Comparison of ENCODE assay signal across 8 mouse cellular contexts in the genomic region with DNA sequence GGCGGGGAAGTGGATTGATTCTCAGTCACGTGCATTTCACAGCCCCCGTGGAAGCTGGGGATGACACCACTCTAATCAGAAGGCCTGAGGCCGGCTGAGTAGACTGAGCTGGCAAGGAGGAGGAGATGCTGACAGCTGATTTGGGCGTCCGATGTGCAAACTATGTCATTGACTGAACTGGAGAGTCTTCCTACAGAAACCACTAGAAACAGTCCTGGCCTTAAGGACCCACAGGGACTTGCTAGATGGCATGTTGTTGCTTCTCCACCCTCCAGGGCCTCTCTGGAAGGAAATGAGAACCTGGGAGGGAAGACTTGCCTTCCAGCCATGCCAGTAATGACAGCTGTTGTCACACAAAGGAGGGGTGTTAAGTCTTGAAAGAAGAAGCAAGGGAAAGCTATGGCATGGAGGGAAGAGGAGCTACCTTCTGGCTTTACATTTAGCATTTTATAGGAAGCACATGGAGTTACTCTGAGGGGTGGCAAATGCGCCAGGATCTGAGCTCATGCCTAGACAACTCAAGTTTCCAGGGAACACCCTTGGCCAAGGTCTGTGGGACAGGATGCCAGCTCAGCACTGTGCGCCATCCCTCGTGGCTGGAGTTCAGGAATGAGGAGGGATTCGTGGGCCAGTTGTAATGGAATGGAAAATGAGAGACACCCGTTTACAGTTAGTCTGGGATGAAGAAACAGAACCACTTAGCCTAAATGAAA.
DNase-seq lines count a peak whose midpoint lies in the region; ATAC-seq and TF ChIP-seq lines count a peak whose summit lies in the region.
"Had no signal": no experiment of that assay in that cellular context is flagged by ENCODE, and none has a peak within 500 bp of the region (broad histone marks: within the 10 kb centered on the region; RNA-seq: fewer than 3 reads in every experiment).

No protein-coding gene starts in this region.

- H3K27ac ChIP-seq in heart, embryonic 11.5 days (ENCODE audit: low read depth, low read length): peak overlapping the region; percentile 41; the same call in 1 of the 2 replicates
- no peak overlapping the region for H3K27ac ChIP-seq in hindbrain, postnatal 0 days
- H3K27ac ChIP-seq: macrophage had no signal

- no peaks in the 10 kb centered on the region; the same call in 1 of the 2 replicates for H3K36me3 ChIP-seq in heart, embryonic 11.5 days (ENCODE audit: control insufficient read depth, insufficient read depth, low read length)
- no peaks in the 10 kb centered on the region for H3K36me3 ChIP-seq in hindbrain, postnatal 0 days (ENCODE audit: insufficient read depth, low read length)

- no peak for ATAC-seq in heart, embryonic 11.5 days (replicated peaks; ENCODE audit: insufficient number of reproducible peaks, low FRiP score, low TSS enrichment)
- ATAC-seq in hindbrain, postnatal 0 days: no peak
- ATAC-seq in megakaryocyte, adult 5-6 weeks (ENCODE audit: poor library complexity, severe bottlenecking): no peak

- H3K9me3 ChIP-seq in heart, embryonic 11.5 days (replicated peaks; ENCODE audit: control insufficient read depth, low read length): no peaks in the 10 kb centered on the region
- no peaks in the 10 kb centered on the region for H3K9me3 ChIP-seq in hindbrain, postnatal 0 days (ENCODE audit: low read length)

- no peak overlapping the region for H3K4me3 ChIP-seq in heart, embryonic 11.5 days (ENCODE audit: low read depth, low read length)
- no peak overlapping the region for H3K4me3 ChIP-seq in hindbrain, postnatal 0 days (ENCODE audit: low read length)

- no peak overlapping the region for H3K4me2 ChIP-seq in heart, embryonic 11.5 days
- no peak overlapping the region for H3K4me2 ChIP-seq in hindbrain, postnatal 0 days (ENCODE audit: low read depth, low read length)

- WGBS in heart, embryonic 11.5 days (ENCODE audit: insufficient replicate concordance): 54% methylated on average over 11 of the region's 11 CpGs
- WGBS in hindbrain, postnatal 0 days: 67% methylated on average over 11 of the region's 11 CpGs

- DNase-seq in retina, postnatal 1 day: peak; percentile 15
- no peak for DNase-seq in retina, embryonic 14.5 days (ENCODE audit: low spot score)
- DNase-seq in cerebellum, postnatal 25 days: peak; percentile 70 to 73
- DNase-seq in urinary bladder, postnatal 14 days (ENCODE audit: low spot score): peak; percentile 58
- DNase-seq in hindbrain, postnatal 0 days (ENCODE audit: low spot score): no peak

- peaks cover 41% of the 10 kb centered on the region for H3K4me1 ChIP-seq in heart, embryonic 11.5 days (ENCODE audit: control insufficient read depth, insufficient read depth, low read length)
- no peaks in the 10 kb centered on the region for H3K4me1 ChIP-seq in hindbrain, postnatal 0 days (ENCODE audit: insufficient read depth, low read length)

- no peak for TF ChIP-seq CTCF in hindbrain, postnatal 0 days (IDR thresholded peaks at IDR 0.05; ENCODE audit: low read depth)

- H3K27me3 ChIP-seq in heart, embryonic 11.5 days (ENCODE audit: control insufficient read depth, insufficient read depth, low read length): no peaks in the 10 kb centered on the region
- H3K27me3 ChIP-seq in hindbrain, postnatal 0 days (ENCODE audit: insufficient read depth, low read length): no peaks in the 10 kb centered on the region

- H3K9ac ChIP-seq in heart, embryonic 11.5 days (ENCODE audit: low read depth, low read length): no peak overlapping the region
- H3K9ac ChIP-seq in hindbrain, postnatal 0 days (replicated peaks; ENCODE audit: low read length): no peak overlapping the region

Comparison
In these comparisons a context has a peak if more than half of its experiments do, and no peak if none do; other contexts are left out.
1. DNase-seq: peak in retina, postnatal 1 day (single experiment), cerebellum, postnatal 25 days (2 of 2) and urinary bladder, postnatal 14 days (single experiment); none in retina, embryonic 14.5 days (single experiment) and hindbrain, postnatal 0 days (single experiment).